Mouse (Mus musculus) layer of hippocampus, adult 2 months (tissue): ENCODE data around the gene Itgad. TPM values are rescaled to one million over a fixed set of nuclear protein-coding genes. Genes with fewer than 3 reads are reported as not detected.

Source experiments
- DNase-seq, 2 experiments: peaks; one replicate each; pipeline ENCODE4 v3.0.0; 2022; ENCODE audit warnings: low spot score in 2 of 2
- H3K27ac ChIP-seq: fragments of 200-600 bp; 2 replicates; pipeline ENCODE4 v1.8.1; 2022
- H3K4me3 ChIP-seq: fragments of 200-600 bp; 2 replicates; pipeline ENCODE4 v1.8.1; 2022; ENCODE audit warnings: mild to moderate bottlenecking
- CTCF ChIP-seq: fragments of 200-600 bp; conservative IDR thresholded peaks from 2 replicates; pipeline ENCODE4 v1.8.1; 2022; ENCODE audit warnings: antibody characterized with exemption, mild to moderate bottlenecking, moderate library complexity
- total RNA-seq, 2 experiments: library from RNA; stranded (reverse); gene quantifications; 2 replicates each; pipeline ENCODE4 v1.2.3; 2021

Gene Itgad
- total RNA-seq, 2 experiments from 2014 or later: 0.29 to 0.46 TPM

GRCm38 (mm10) chr7:128238991-128239390 is 84.8 kb downstream of the Itgad start:
- Histone ChIP-seq H3K4me3 (peak overlapping the region; percentile 88), H3K27ac (no peak overlapping the region; the same call in 1 of the 2 replicates)
- DNase-seq: no peak
- peak; percentile 70 for TF ChIP-seq CTCF

- H3K27ac ChIP-seq: no peak overlapping the region
- no peak for DNase-seq
- no peak for TF ChIP-seq CTCF
- no peak overlapping the region for H3K4me3 ChIP-seq
Observed at GRCm38 (mm10) chr7:128240131-128240784, 86.1 kb downstream of the Itgad start.

GRCm38 (mm10) chr7:128242331-128242730 is 88.2 kb downstream of the Itgad start:
- TF ChIP-seq CTCF: no peak
- H3K4me3 ChIP-seq: no peak overlapping the region
- no peak overlapping the region for H3K27ac ChIP-seq
- DNase-seq: no peak

GRCm38 (mm10) chr7:128243921-128244320 is 89.7 kb downstream of the Itgad start:
- Histone ChIP-seq H3K27ac (no peak overlapping the region), H3K4me3 (no peak overlapping the region)
- no peak for TF ChIP-seq CTCF
- no peak for DNase-seq

- TF ChIP-seq CTCF: no peak
- no peak overlapping the region for H3K27ac ChIP-seq
- DNase-seq: no peak
- no peak overlapping the region for H3K4me3 ChIP-seq
Observed at GRCm38 (mm10) chr7:128244410-128245025, 90.3 kb downstream of the Itgad start.

- TF ChIP-seq CTCF: no peak
- H3K27ac ChIP-seq: peak overlapping the region; percentile 91; the same call in 1 of the 2 replicates
- no peak for DNase-seq
- H3K4me3 ChIP-seq: no peak overlapping the region
Observed at GRCm38 (mm10) chr7:128245547-128245946, 91.4 kb downstream of the Itgad start.

GRCm38 (mm10) chr7:128246496-128247391 is 92.6 kb downstream of the Itgad start, which contains the start of gene Tgfb1i1:
Gene Tgfb1i1 (plus strand): TSS chr7:128246812.
- peak within 1 kb of the TSS; percentile 91 for H3K27ac ChIP-seq
- peak within 1 kb of the TSS; percentile 51 for H3K4me3 ChIP-seq
- peak in 1 of 2 experiments; percentile 39 for DNase-seq
- no peak for TF ChIP-seq CTCF

- H3K4me3 ChIP-seq: peak overlapping the region; percentile 51
- DNase-seq: peak; percentile 78 to 86
- peak overlapping the region; percentile 91 for H3K27ac ChIP-seq
- TF ChIP-seq CTCF: peak; percentile 89
Observed at GRCm38 (mm10) chr7:128247443-128247842, 93.3 kb downstream of the Itgad start.

GRCm38 (mm10) chr7:128248081-128249042 is 94.2 kb downstream of the Itgad start:
- no peak for DNase-seq
- Histone ChIP-seq H3K4me3 (peak overlapping the region; percentile 8; the same call in 1 of the 2 replicates), H3K27ac (no peak overlapping the region)
- TF ChIP-seq CTCF: no peak

- Histone ChIP-seq H3K27ac (no peak overlapping the region), H3K4me3 (no peak overlapping the region)
- no peak for TF ChIP-seq CTCF
- DNase-seq: no peak
Observed at GRCm38 (mm10) chr7:128249998-128250397, 95.8 kb downstream of the Itgad start.

- no peak for DNase-seq
- Histone ChIP-seq H3K4me3 (no peak overlapping the region), H3K27ac (no peak overlapping the region)
- no peak for TF ChIP-seq CTCF
Observed at GRCm38 (mm10) chr7:128251946-128252345, 97.8 kb downstream of the Itgad start.

- TF ChIP-seq CTCF: no peak
- peak; percentile 79 to 81 for DNase-seq
- peak overlapping the region; percentile 26; the same call in 1 of the 2 replicates for H3K4me3 ChIP-seq
- H3K27ac ChIP-seq: no peak overlapping the region
Observed at GRCm38 (mm10) chr7:128252609-128253008, 98.4 kb downstream of the Itgad start.
